Mouse (Mus musculus) hindbrain, postnatal 0 days (tissue): Measurements from ENCODE around the gene Gm4778. TPM values are rescaled to one million over a fixed set of nuclear protein-coding genes. Genes with fewer than 3 reads are reported as not detected.
"Not testable (repeated sequence)": the region's sequence is repeated elsewhere in the genome, so short reads cannot be mapped to it uniquely, and the experiment has no call there.

Experiments
- ATAC-seq: fragments of 200-750 bp; cut with Nextera tagmentation; 2 replicates; pipeline ENCODE4 v1.8.0; 2017; ENCODE audit warnings: mild to moderate bottlenecking, moderate TSS enrichment, moderate library complexity
- DNase-seq: peaks from one replicate; pipeline ENCODE4 v3.0.0-alpha.2; 2015; ENCODE audit warnings: low spot score
- H3K27ac ChIP-seq: fragments of 300-500 bp; sonication (generic); 2 replicates; pipeline ENCODE4 v1.5.1; 2014; ENCODE audit warnings: mild to moderate bottlenecking
- H3K27me3 ChIP-seq: fragments of 300-500 bp; sonication (generic); 2 replicates; pipeline ENCODE4 v1.6.1; 2014; ENCODE audit warnings: low read length, mixed read lengths; ENCODE audit not compliant: insufficient read depth
- H3K36me3 ChIP-seq: fragments of 300-500 bp; sonication (generic); 2 replicates; pipeline ENCODE4 v1.6.1; 2014; ENCODE audit warnings: low read length, mixed read lengths; ENCODE audit not compliant: insufficient read depth
- H3K4me1 ChIP-seq: fragments of 300-500 bp; sonication (generic); 2 replicates; pipeline ENCODE4 v1.6.1; 2014; ENCODE audit warnings: antibody characterized with exemption, low read length, mixed read lengths; ENCODE audit not compliant: insufficient read depth
- H3K4me2 ChIP-seq: fragments of 300-500 bp; sonication (generic); 2 replicates; pipeline ENCODE4 v1.6.1; 2014; ENCODE audit warnings: low read depth, mild to moderate bottlenecking, low read length, moderate library complexity, mixed read lengths
- H3K4me3 ChIP-seq: fragments of 300-500 bp; sonication (generic); 2 replicates; pipeline ENCODE4 v1.5.1; 2014; ENCODE audit warnings: low read length
- H3K9ac ChIP-seq: fragments of 300-500 bp; sonication (generic); replicated peaks from 2 replicates; pipeline ENCODE4 v1.6.1; 2014; ENCODE audit warnings: mild to moderate bottlenecking, low read length, moderate library complexity, mixed read lengths
- H3K9me3 ChIP-seq: fragments of 300-500 bp; sonication (generic); 2 replicates; pipeline ENCODE4 v1.6.1; 2016; ENCODE audit warnings: low read length, mixed read lengths
- CTCF ChIP-seq: IDR thresholded peaks from 2 replicates; pipeline ENCODE4 v1.5.1; 2016; ENCODE audit warnings: antibody characterized with exemption, control low read depth, low read depth
- WGBS: fragments of 180-500 bp; shearing (Covaris S2); extraction: QIAGEN DNeasy Blood & Tissue Kit; methylation state at CpG from one replicate; pipeline ENCODE4 v1.1.7; 2014; 5-methylcytosine and 5-hydroxymethylcytosine counted together
- polyA plus RNA-seq: library from polyadenylated mRNA; unstranded; fragments of >200 nt; fragmentation: Nextera tagmentation; extraction: Ambion mirVana; gene quantifications from 2 replicates; pipeline ENCODE4 v1.2.1, GENCODE M21; 2015
- total RNA-seq: library from RNA; depleted of rRNA; stranded (reverse); fragments of >200 nt; gene quantifications from 2 replicates; pipeline ENCODE4 v1.2.3, GENCODE M21; 2014; rRNA removed

Gm4778 gene
- total RNA-seq (not detected in 2 replicates), polyA plus RNA-seq (not detected in 2 replicates)

DNA sequence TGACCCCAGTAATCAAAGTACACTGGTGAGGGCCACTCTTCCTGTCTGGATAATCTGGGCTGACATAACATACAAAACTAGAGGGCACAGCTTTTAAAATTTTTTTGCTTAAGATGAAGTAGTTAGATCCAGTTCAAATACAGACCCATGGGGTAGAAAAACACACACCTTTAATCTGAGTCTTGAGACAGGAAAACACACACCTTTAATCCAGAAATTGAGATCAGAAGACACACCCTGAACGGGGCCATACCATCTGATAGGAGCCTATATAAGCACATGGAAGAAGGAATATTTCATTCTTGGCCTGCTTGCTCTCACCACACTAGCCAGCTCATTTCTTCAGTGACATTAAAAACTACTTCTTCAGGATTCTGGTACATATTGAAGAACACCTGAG, at the start of gene Gm4778:
Gene Gm4778 (plus strand): TSS at position 301 of the 400 bp plus-strand sequence.
- H3K9me3 ChIP-seq, ATAC-seq, DNase-seq, H3K36me3 ChIP-seq, H3K27me3 ChIP-seq, H3K9ac ChIP-seq, H3K4me1 ChIP-seq, H3K4me2 ChIP-seq, H3K27ac ChIP-seq, H3K4me3 ChIP-seq: not testable (repeated sequence)
- WGBS, result 86% methylated on average over 1 of the region's 1 CpGs

DNA sequence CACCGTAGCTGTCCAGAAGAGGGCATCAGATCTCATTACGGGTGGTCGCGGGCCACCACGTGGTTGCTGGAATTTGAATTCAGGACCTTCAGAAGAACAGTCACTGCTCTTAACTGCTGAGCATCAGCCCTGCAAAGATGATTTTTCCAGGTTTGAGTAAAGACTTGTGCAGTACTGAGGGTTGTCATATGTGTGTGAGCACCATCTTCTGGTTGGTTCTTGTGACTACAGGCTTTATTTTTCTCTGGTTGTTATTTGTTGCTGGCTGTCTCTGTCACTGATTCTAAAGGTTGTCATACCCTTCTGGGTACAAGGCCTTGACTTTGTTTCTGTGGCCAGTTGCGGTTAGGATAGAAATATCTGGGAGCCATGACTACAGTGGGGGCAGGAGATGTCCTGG, 3.2 kb upstream of the Gm4778 start:
- 38% methylated on average over 6 of the region's 6 CpGs for WGBS
- TF ChIP-seq CTCF, result peak; percentile 72
- Histone ChIP-seq H3K27ac (no peak overlapping the region), H3K36me3 (no peaks in the 10 kb centered on the region), H3K9me3 (no peaks in the 10 kb centered on the region), H3K4me3 (no peak overlapping the region), H3K27me3 (no peaks in the 10 kb centered on the region), H3K9ac (no peak overlapping the region), H3K4me1 (no peaks in the 10 kb centered on the region), H3K4me2 (no peak overlapping the region)
- peak; percentile 67 for DNase-seq
- peak; percentile 71; the same call in 1 of the 2 replicates for ATAC-seq

DNA sequence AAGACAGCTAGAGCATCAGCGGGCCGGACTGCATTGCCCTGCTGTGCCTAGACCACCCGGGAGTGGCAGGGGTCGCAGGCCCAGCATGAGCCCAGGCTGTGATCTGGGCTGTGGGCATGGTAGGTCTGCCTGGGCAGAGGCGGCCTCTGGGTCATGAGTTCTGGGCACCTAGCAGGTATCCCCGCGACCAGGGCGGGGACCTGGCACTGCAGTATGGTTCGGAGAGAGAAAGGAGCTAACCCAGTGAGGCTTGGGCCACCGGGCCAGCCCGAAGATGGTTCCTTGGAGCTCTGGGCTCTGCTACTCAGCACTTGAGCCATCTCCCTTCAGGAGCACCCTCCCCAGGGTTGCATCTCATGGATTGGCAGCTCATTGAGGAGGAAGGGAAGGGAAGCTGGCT, 12.2 kb downstream of the Gm4778 start:
- no peak overlapping the region for H3K4me2 ChIP-seq
- TF ChIP-seq CTCF, result no peak
- no peaks in the 10 kb centered on the region for H3K36me3 ChIP-seq
- H3K4me3 ChIP-seq, result no peak overlapping the region
- no peaks in the 10 kb centered on the region for H3K9me3 ChIP-seq
- no peaks in the 10 kb centered on the region for H3K4me1 ChIP-seq
- H3K27me3 ChIP-seq, result no peaks in the 10 kb centered on the region
- WGBS, result 83% methylated on average over 11 of the region's 11 CpGs
- H3K27ac ChIP-seq, result no peak overlapping the region
- ATAC-seq (no peak), DNase-seq (no peak)
- no peak overlapping the region for H3K9ac ChIP-seq

DNA sequence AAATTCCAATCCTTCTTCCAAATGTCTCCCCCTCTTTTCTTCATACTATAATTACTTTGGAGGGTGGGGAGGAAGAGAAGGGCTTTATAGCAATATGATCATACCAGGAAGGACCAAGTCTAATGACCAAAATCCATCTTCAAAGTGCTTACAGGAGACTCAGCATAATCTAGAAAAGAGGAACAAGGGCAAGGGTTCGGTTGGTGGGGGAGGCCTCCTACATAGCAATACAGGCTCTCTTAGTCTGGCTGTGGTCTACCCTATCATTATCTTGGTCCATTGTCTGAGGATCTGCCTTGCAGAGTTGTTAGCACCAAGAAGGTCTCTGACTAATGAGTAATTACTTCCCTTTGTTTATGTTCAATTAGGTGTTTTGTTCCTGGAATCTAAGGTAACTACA, 41.6 kb downstream of the Gm4778 start:
- DNase-seq, result no peak
- Histone ChIP-seq H3K27me3 (no peaks in the 10 kb centered on the region), H3K4me1 (no peaks in the 10 kb centered on the region; the same call in 1 of the 2 replicates), H3K9ac (no peak overlapping the region), H3K27ac (no peak overlapping the region), H3K4me3 (no peak overlapping the region), H3K36me3 (no peaks in the 10 kb centered on the region), H3K4me2 (no peak overlapping the region), H3K9me3 (no peaks in the 10 kb centered on the region)
- ATAC-seq, result no peak
- WGBS, result 90% methylated on average over 1 of the region's 1 CpGs
- no peak for TF ChIP-seq CTCF

DNA sequence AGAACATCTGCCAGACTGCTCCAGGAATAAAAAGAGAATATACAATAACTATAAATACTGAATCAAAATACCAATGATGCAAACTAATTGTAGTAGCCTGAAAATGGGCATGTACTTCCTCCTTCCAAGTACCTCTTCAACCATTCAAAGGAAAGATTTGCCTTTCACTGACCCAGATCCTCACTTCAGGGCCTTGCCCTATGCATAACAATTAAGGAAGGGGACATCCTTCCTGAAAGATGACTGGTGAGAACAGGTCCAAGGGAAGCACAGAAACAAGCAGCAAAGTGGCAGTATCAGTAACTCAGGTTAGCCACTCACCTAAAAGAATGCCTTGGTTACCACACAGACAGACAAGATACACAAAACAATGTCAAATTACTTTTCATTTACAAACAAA, 43.1 kb downstream of the Gm4778 start:
- no peak for TF ChIP-seq CTCF
- DNase-seq (no peak), ATAC-seq (no peak)
- Histone ChIP-seq H3K27me3 (no peaks in the 10 kb centered on the region), H3K4me2 (no peak overlapping the region), H3K4me3 (no peak overlapping the region), H3K27ac (no peak overlapping the region), H3K36me3 (no peaks in the 10 kb centered on the region), H3K4me1 (no peaks in the 10 kb centered on the region; the same call in 1 of the 2 replicates), H3K9me3 (no peaks in the 10 kb centered on the region), H3K9ac (no peak overlapping the region)

DNA sequence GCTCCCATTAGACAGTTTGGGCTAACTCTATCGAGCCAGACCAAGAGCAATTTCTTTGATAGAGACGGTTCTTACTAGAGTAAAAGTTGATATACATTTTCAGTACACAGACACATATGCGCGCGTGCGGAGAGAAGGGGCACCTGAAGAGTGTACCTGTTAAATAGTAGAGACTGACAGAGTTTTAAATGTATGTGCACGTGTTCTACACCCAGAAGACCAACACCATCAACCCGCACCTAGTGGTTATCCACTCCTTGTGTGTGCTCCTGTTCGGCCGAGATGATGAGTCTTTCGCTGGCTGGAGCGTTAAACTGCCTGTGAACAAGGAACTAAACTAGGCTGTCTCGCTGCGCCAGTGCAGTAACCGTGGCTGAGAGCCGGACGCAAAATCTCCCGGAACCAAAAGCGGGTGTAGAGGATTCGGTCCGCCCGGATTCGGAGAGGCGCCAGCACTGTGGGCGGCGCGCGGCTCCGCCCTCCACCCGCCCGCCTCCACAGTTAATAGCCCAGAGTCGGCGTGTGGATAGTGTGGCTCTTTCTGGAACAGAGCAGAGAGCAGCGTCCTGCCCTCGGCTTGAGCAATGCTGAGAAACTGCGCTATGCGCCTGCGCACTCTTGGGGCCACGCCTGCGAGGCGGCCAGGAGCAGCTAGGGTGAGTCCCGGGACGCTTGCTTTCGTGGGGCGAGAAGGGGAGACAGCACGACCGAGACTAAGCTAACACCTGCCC, 46.0 kb downstream of the Gm4778 start, which contains the start of gene Them4:
Gene Them4 (plus strand): TSS at position 457 of the 731 bp plus-strand sequence.
- TF ChIP-seq CTCF, result no peak; the same call in 1 of the 2 replicates
- H3K9me3 ChIP-seq, result no peaks in the 10 kb centered on the region
- no peaks in the 10 kb centered on the region for H3K36me3 ChIP-seq
- peak within 1 kb of the TSS; percentile 81 for H3K27ac ChIP-seq
- H3K4me1 ChIP-seq, result no peaks in the 10 kb centered on the region; the same call in 1 of the 2 replicates
- peak within 1 kb of the TSS; percentile 58 for H3K4me3 ChIP-seq
- 2% methylated on average over 47 of the region's 47 CpGs for WGBS
- peak within 1 kb of the TSS; percentile 54 for H3K9ac ChIP-seq
- no peaks in the 10 kb centered on the region for H3K27me3 ChIP-seq
- H3K4me2 ChIP-seq, result peak within 1 kb of the TSS; percentile 60
- ATAC-seq (peak; percentile 100), DNase-seq (peak; percentile 96)

DNA sequence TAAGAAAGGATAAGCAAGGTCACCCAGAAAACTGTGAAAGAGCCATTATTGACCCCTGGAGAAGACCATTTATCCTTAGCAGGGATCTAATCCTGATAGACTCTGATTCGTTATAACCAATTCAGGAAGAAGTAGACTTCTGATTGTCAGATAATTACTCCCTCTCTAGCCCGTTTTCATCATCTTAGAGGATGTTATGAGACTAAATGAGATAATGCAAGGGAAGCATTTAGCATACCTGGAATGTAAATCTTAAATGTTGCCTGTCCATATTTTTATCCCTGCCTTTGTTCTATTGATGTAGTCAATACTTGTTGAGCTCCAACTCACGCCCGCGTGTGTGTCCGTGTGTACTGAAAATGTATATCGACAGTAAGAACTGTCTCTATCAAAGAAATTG, 46.7 kb downstream of the Gm4778 start:
- TF ChIP-seq CTCF, result no peak
- DNase-seq (peak; percentile 31), ATAC-seq (no peak)
- Histone ChIP-seq H3K9ac (peak overlapping the region; percentile 54), H3K4me1 (no peaks in the 10 kb centered on the region; the same call in 1 of the 2 replicates), H3K9me3 (no peaks in the 10 kb centered on the region), H3K4me2 (peak overlapping the region; percentile 60), H3K36me3 (no peaks in the 10 kb centered on the region), H3K27ac (peak overlapping the region; percentile 81), H3K27me3 (no peaks in the 10 kb centered on the region), H3K4me3 (peak overlapping the region; percentile 58)
- 42% methylated on average over 7 of the region's 7 CpGs for WGBS
